Mouse (Mus musculus) ovary, postnatal 10 days (tissue): ENCODE results near the gene Sec31b.

Experiments used
- DNase-seq: peaks from one replicate; pipeline ENCODE4 v3.0.0; 2022; ENCODE audit warnings: low spot score

Gene Sec31b

GRCm38 (mm10) chr19:44545321-44546041, at the start of gene Sec31b:
Gene Sec31b, minus strand, starts transcription at chr19:44545864.
- peak; percentile 23 for DNase-seq

GRCm38 (mm10) chr19:44594180-44594579, 48.5 kb upstream of the Sec31b start:
- DNase-seq = no peak

- DNase-seq = no peak
These were observed 46.0 kb upstream of the Sec31b start for GRCm38 (mm10) chr19:44591638-44592037.

- no peak for DNase-seq
These were observed 45.3 kb upstream of the Sec31b start for GRCm38 (mm10) chr19:44590992-44591391.

DNA sequence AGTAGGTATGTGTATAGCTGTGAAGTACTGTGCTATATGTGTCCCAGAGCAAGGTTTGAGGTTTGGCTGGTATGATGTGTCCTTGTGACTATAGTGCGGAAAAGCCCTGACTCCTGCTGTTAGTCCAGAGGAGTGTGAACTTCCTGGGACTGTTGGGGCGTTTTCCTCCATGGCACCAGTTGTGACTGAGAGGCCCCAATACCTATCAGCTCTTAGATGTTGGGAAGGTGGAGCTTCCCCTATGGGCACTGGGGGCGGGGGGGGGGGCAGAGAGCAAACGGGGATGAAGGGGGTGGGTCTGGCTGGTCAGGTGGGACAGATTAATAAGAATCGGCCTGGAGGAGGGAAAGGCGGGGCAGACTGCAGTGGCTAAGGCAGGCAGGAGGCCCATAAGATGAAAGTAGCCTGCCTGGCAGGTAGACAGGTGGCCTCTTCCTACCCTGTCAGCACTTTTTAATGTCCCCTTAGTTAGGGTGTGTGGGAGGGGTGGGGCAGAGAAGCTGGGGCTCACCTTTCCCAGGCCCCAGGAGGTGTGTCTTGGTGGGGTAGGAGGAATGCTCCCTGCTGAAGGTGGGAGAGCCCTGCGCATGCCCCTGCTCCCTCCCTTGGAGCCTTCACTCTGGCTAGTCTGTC, 44.0 kb upstream of the Sec31b start:
- no peak for DNase-seq

GRCm38 (mm10) chr19:44588036-44588435, 42.4 kb upstream of the Sec31b start:
- no peak for DNase-seq

DNA sequence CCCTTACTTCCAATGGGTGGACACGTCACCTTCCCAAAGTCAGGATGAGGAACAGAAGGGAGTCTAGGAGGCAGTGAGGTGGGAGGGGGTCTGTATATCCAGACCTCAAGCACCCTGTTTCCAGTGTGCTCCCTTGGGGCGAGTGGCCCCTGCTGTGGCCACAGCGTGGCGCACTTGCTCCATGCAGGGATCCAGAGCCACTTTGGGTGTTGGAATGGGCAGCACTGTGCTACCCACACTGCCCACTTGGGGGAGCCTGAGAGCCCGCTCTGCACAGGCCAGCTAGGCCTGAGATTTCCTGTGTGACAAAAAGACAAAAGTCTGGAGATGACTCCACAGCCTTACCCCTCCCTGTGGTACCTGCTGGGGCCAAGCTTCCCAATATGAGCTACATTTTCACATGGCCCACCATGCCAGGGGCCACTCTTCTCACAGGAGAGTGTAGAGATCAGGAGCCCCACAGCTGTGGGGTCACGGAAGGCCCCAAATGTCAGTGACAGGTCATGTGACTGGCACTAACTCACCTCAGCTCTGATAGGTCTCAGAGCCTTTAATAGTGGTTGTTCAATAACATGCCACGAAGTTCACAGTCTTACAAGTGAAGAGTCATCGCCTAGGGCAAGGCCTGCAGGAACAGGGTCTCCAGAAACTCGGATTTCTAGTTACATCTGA, 37.1 kb upstream of the Sec31b start:
- peak; percentile 88 for DNase-seq

DNA sequence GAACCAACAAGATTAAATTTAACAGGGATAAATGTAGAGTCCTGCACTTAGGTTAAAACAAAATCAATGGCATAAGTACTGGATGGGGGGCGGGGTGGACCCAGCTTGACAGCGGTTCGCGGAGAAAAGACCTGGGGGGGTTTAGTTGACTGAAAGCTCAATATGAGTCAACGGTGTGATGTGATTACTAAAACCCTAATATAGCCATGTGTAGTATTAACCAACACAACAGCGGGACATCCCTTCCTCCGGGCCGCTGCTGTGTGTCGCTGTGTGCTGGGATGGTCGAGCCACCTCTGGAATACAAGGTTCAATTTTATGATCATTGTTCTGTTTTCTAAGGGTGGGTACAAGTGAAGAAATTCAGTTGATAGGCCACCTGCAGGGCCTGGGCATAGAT, 36.4 kb upstream of the Sec31b start:
- DNase-seq = no peak

DNA sequence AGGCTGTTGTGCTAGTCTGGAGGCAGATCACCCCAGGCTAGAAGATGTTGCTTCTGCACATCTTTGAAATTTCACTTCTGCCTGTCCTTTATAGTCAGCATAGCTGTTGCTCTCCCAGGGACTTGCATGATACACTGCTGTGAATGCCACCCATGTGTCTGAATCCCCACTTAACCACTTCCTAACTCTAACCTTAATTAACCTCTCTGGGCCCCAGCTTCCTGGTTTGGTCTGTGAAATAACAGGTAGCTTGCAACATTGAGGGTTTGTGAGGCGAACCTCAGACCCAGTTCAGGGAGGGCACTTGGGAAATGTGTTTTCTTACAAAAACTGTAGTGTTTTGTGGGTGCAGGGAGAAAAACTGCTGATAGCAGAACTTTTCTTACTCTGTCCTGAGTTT, 32.4 kb upstream of the Sec31b start:
- no peak for DNase-seq

DNA sequence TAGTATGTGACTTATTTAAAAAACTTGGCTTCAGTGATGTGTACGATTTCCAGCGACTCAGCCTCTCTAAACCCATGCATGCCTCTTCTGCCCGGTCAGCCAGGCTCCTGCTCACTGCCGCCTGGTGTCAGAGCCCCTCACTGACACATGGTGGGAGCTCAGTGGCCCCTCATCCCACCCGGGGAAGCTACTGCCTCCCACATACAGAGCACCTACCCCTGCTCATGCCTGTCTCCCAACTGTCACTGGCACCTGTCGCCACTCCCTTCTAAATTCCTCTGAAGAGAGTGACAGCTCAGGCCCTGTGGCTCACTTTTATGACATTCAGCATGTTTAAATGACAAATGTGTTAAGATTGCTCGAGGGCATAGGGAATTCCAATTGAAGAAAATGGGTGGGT, 30.6 kb upstream of the Sec31b start:
- no peak for DNase-seq

GRCm38 (mm10) chr19:44567763-44568162, 22.1 kb upstream of the Sec31b start:
- DNase-seq = no peak

- no peak for DNase-seq
These were observed 18.3 kb upstream of the Sec31b start for GRCm38 (mm10) chr19:44564006-44564405.

- peak; percentile 84 for DNase-seq
These were observed 17.1 kb upstream of the Sec31b start, which contains the start of gene Hif1an for GRCm38 (mm10) chr19:44562652-44563206. Gene Hif1an, plus strand, starts transcription at chr19:44562850.

GRCm38 (mm10) chr19:44554861-44555590, 9.4 kb upstream of the Sec31b start, which contains the start of gene Ndufb8:
Gene Ndufb8, minus strand, starts transcription at chr19:44555440.
- peak; percentile 99 for DNase-seq

GRCm38 (mm10) chr19:44554490-44554860, 8.8 kb upstream of the Sec31b start:
- no peak for DNase-seq

GRCm38 (mm10) chr19:44553286-44553685, 7.6 kb upstream of the Sec31b start:
- DNase-seq = no peak

DNA sequence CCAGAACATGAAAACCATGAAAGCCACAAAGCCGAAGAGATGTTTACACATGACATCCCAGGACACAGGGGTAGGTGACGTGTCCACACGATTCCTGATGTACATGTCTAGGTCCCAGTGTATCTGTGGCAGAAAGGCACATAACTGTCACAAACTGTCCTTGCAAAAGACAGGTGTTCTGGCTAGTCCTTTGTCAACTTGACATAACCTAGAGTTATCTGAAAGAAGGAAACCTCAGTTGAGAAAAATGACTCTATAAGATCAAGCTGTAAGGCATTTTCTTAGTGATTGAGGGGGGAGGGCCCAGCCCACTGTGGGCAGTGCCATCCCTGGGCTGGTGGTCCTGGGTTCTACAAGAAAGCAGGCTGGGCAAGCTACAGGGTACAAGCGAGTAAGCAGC, 7.1 kb upstream of the Sec31b start, which contains the start of gene Gm20538:
Gm20538 (minus strand) TSS at position 101 of the 400 bp plus-strand sequence.
- no peak for DNase-seq

GRCm38 (mm10) chr19:44544775-44545174, 889 bp downstream of the Sec31b start:
- DNase-seq = peak; percentile 38

GRCm38 (mm10) chr19:44544372-44544771, 1.3 kb downstream of the Sec31b start:
- DNase-seq = no peak

GRCm38 (mm10) chr19:44542694-44543178, 2.9 kb downstream of the Sec31b start:
- DNase-seq = no peak

- DNase-seq = no peak
These were observed 8.2 kb downstream of the Sec31b start for GRCm38 (mm10) chr19:44537416-44537815.

DNA sequence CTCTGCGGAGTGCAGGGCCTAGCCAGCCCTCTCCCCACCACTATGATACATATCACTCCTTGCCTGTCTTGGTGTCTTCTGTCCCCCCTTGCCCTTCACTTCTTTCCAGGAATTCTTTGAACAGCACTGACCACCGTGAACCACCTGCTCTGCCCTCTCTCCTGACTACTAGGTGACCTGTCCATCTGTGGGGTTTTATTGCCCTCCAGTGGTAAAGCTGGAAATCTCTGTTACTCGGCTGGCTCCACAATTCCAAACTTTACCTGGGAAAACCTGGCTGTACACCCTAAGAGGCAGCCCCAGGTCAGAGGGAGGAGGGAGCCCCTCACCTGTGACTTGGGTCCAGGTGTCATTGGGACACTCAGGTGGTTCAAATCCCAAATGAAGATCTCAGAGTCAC, 10.3 kb downstream of the Sec31b start:
- DNase-seq = no peak
